Mouse (Mus musculus) embryonic facial prominence, embryonic 12.5 days (tissue): ENCODE measurements around the gene Nol8. TPM values are rescaled to one million over a fixed set of nuclear protein-coding genes. Genes with fewer than 3 reads are reported as not detected.

ENCODE experiments used
- ATAC-seq: fragments of 200-750 bp; cut with Nextera tagmentation; 2 replicates; pipeline ENCODE4 v1.8.0; 2017; ENCODE audit not compliant: insufficient number of reproducible peaks, insufficient read depth, low FRiP score, low TSS enrichment
- H3K27ac ChIP-seq: fragments of 300-500 bp; sonication (generic); 2 replicates; pipeline ENCODE4 v1.5.1; 2016; ENCODE audit warnings: mild to moderate bottlenecking
- H3K27me3 ChIP-seq: fragments of 300-500 bp; sonication (generic); 2 replicates; pipeline ENCODE4 v1.6.1; 2016; ENCODE audit warnings: mild to moderate bottlenecking, moderate library complexity
- H3K36me3 ChIP-seq: fragments of 300-500 bp; sonication (generic); 2 replicates; pipeline ENCODE4 v1.6.1; 2016; ENCODE audit warnings: mild to moderate bottlenecking
- H3K4me1 ChIP-seq: fragments of 300-500 bp; sonication (generic); 2 replicates; pipeline ENCODE4 v1.6.1; 2016
- H3K4me2 ChIP-seq: fragments of 300-500 bp; sonication (generic); replicated peaks from 2 replicates; pipeline ENCODE4 v1.6.1; 2016; ENCODE audit warnings: mild to moderate bottlenecking, moderate library complexity
- H3K4me3 ChIP-seq: fragments of 300-500 bp; sonication (generic); 2 replicates; pipeline ENCODE4 v1.5.1; 2016; ENCODE audit warnings: mild to moderate bottlenecking
- H3K9ac ChIP-seq: fragments of 300-500 bp; sonication (generic); 2 replicates; pipeline ENCODE4 v1.6.1; 2016; ENCODE audit warnings: mild to moderate bottlenecking, moderate library complexity
- H3K9me3 ChIP-seq: fragments of 300-500 bp; sonication (generic); 2 replicates; pipeline ENCODE4 v1.6.1; 2016; ENCODE audit warnings: mild to moderate bottlenecking, moderate library complexity
- WGBS: fragments of 180-500 bp; shearing (Covaris S2); methylation state at CpG from one replicate; pipeline ENCODE4 v1.1.7; 2016; 5-methylcytosine and 5-hydroxymethylcytosine counted together
- polyA plus RNA-seq: library from polyadenylated mRNA; unstranded; fragments of >200 nt; fragmentation: Nextera tagmentation; extraction: Ambion mirVana; gene quantifications from 2 replicates; pipeline ENCODE4 v1.2.1, GENCODE M21; 2016

Gene Nol8
- polyA plus RNA-seq, 1 experiment from 2014 or later = 22.8 TPM

DNA sequence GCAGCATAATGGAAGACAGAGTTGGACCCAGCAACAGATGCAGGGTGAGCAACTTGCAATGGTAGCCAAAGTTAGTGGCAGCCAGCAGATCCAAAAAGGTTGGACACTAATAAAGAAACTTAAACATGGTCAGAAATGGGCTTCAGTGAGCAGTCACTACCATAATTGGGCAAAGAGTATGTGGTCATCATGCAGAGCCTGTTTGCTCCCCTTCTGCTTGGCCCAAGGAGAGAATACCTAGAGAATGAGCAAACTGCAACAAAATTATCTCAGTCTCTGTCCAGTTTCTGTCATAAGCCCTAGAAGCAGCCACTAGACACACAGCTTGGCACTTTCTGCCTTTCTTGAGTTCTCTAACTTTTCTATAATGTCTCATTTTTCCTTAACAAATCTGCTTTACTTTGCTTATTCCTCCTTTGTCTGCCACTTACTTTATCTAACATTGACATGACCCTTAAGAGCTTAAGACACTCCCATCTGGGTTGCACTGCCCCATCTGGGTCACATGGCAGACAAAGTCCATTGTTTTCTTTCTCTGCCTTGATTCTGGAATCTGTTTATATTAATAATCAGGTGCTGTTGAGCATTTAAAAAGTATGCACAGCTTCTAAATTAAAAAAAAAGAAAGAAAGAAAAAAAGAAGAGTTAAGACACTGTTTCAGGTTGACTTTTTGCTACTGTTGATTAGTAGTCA, 9.1 kb upstream of the Nol8 start:
- H3K4me3 ChIP-seq = no peak overlapping the region
- no peak for ATAC-seq

DNA sequence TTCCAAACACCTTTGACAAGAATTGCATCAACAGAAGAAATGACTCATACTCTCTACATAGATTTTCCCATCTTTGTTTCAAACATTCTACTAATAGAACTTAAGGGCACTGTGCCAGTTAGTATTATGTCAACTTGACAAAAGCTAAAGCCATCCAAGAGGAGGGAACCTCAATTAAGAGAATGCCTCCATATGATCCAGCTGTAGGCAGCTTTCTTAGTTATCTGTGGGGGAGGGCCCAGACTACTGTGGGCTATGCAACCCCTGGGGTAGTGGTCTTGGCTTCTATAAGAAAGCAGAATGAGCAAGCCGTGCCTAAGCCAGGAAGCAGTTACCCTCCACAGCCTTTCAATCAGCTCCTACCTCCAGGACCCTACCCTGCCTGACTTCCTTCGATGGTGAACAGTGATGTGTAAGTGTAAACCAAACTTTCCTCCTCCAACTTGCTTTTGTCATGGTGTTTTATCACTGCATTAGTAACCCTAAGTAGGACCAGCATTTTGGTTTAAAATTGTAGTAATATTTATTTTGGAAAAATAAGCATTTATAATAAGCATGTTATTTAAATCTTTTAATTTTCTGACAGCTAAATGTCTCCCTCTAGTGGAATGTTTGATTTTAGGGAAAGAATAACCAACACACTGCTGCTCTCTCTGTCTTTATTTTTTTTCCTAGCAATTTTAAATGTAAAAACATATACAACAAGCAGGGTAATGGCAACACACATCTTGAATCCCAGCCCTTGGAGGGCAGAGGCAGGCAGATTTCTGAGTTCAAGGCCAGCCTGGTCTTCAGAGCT, 7.9 kb upstream of the Nol8 start:
- 71% methylated on average over 2 of the region's 2 CpGs for WGBS
- no peaks in the 10 kb centered on the region for H3K4me1 ChIP-seq
- H3K4me2 ChIP-seq = no peak overlapping the region
- no peak overlapping the region for H3K4me3 ChIP-seq
- H3K27ac ChIP-seq = no peak overlapping the region
- no peak overlapping the region for H3K9ac ChIP-seq
- no peak for ATAC-seq
- no peaks in the 10 kb centered on the region for H3K36me3 ChIP-seq
- no peaks in the 10 kb centered on the region for H3K9me3 ChIP-seq
- H3K27me3 ChIP-seq = no peaks in the 10 kb centered on the region

More for the DNA sequence above, 9.1 kb upstream of the Nol8 start:
- H3K4me1 ChIP-seq = no peaks in the 10 kb centered on the region
- H3K9ac ChIP-seq = no peak overlapping the region
- H3K27me3 ChIP-seq = no peaks in the 10 kb centered on the region
- H3K27ac ChIP-seq = no peak overlapping the region
- H3K36me3 ChIP-seq = no peaks in the 10 kb centered on the region
- no peak overlapping the region for H3K4me2 ChIP-seq
- no peaks in the 10 kb centered on the region for H3K9me3 ChIP-seq

DNA sequence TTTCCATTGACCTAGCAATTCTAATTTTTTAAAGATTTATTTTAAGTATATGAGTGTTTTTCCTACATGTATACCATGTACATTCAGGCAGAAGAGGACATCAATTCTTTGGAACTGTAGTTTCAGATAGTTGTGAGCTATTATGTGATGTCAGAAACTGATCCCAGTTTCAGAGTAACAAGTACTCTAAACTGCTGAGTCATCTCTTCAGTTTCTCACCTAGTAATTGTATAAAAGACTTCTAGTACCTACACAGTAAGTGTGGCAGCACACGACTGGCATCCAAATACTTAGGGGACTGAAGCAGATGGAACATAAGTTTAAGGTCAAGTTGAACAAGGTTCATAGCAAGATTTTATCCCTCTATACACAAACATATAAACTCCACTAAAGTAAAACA, 6.9 kb upstream of the Nol8 start:
- ATAC-seq = no peak
- 90% methylated on average over 1 of the region's 1 CpGs for WGBS
- no peak overlapping the region for H3K9ac ChIP-seq
- H3K4me3 ChIP-seq = no peak overlapping the region
- no peaks in the 10 kb centered on the region for H3K9me3 ChIP-seq
- no peaks in the 10 kb centered on the region for H3K36me3 ChIP-seq
- no peaks in the 10 kb centered on the region for H3K4me1 ChIP-seq
- no peak overlapping the region for H3K27ac ChIP-seq
- no peak overlapping the region for H3K4me2 ChIP-seq
- no peaks in the 10 kb centered on the region for H3K27me3 ChIP-seq

DNA sequence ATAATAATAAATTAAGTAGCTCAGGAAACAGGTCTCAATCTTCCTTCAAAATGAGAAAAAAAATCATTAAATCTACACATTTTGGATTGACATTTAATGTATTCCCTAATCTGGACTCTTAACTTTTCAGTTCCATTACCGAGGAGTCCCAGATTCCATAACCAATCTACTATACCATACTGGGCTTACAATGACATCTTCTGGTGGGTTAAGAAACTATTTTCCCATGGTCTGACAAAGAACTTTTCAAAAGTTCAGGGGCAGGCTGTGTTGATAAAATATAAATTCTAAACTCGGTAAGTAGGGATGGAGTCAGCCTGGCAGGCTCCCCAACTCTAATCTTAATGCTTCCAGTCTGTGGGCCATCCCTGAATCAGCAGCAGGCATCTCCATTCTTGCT, 1.7 kb upstream of the Nol8 start:
- Histone ChIP-seq H3K4me2 (peak overlapping the region; percentile 69; the same call in 1 of the 2 replicates), H3K9me3 (no peaks in the 10 kb centered on the region)

DNA sequence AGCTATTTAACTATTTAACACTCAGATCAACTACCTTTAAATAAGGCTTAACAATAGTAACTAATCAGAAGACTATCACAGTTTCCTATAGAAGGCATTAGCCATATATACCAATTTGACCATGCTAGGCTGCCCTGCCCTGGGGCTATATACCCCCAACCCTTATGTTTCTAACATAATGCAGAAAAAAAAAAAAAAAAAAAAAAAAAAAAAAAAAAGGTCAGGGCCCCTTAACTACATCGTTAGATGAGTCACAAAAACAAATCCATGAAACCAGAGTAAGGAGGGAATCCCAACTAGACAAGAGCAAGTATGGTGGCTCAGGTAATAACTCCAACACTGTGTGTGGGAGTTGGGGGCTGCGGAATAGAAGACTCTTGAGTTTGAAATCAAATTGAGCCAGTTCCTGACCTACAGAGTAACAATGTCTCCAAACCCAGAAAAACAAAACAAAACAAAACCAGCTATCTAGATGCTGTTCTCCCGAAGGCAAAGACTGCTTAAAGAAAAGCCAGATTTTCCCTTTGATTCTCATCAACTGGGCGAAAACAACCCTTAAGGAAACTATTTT, 1.0 kb upstream of the Nol8 start:
- Histone ChIP-seq H3K27me3 (no peaks in the 10 kb centered on the region), H3K4me1 (peaks cover 7% of the 10 kb centered on the region; the same call in 1 of the 2 replicates), H3K4me2 (peak overlapping the region; percentile 69), H3K9me3 (no peaks in the 10 kb centered on the region), H3K27ac (no peak overlapping the region), H3K9ac (peak overlapping the region; percentile 56), H3K4me3 (peak overlapping the region; percentile 81), H3K36me3 (peaks cover 2% of the 10 kb centered on the region; the same call in 1 of the 2 replicates)
- 2% methylated on average over 4 of the region's 4 CpGs for WGBS
- no peak for ATAC-seq

More for the DNA sequence above, 1.7 kb upstream of the Nol8 start:
- Histone ChIP-seq H3K27me3 (no peaks in the 10 kb centered on the region), H3K4me3 (no peak overlapping the region), H3K27ac (no peak overlapping the region), H3K36me3 (peaks cover under 1% of the 10 kb centered on the region; the same call in 1 of the 2 replicates), H3K4me1 (peaks cover 7% of the 10 kb centered on the region; the same call in 1 of the 2 replicates), H3K9ac (no peak overlapping the region)
- 41% methylated on average over 2 of the region's 2 CpGs for WGBS
- no peak for ATAC-seq

DNA sequence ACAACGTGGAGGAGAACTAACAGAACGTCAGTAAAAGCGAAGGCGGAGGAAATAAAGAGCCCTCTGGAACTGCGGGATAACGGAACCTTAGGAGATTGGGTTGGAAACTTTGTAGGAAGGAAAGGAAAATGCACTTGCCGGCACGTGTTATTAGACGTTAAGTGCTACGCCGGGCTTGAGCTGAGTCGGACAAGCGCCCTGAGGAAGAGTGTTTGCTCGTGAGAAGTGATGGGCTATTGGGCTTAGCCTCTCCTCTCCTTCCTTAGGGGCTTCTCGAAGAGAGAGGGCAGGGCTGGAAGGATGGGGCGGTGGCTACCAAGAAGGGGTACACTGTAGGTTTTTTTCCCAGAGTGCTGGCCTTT, 283 bp downstream of the Nol8 start:
- no peaks in the 10 kb centered on the region for H3K27me3 ChIP-seq
- peak overlapping the region; percentile 46; the same call in 1 of the 2 replicates for H3K27ac ChIP-seq
- peak; percentile 62 for ATAC-seq
- H3K4me3 ChIP-seq = peak overlapping the region; percentile 81
- peaks cover 7% of the 10 kb centered on the region; the same call in 1 of the 2 replicates for H3K4me1 ChIP-seq
- peak overlapping the region; percentile 72 for H3K4me2 ChIP-seq
- 0% methylated on average over 16 of the region's 16 CpGs for WGBS
- H3K9me3 ChIP-seq = no peaks in the 10 kb centered on the region
- peaks cover 2% of the 10 kb centered on the region; the same call in 1 of the 2 replicates for H3K36me3 ChIP-seq
- peak overlapping the region; percentile 61 for H3K9ac ChIP-seq

DNA sequence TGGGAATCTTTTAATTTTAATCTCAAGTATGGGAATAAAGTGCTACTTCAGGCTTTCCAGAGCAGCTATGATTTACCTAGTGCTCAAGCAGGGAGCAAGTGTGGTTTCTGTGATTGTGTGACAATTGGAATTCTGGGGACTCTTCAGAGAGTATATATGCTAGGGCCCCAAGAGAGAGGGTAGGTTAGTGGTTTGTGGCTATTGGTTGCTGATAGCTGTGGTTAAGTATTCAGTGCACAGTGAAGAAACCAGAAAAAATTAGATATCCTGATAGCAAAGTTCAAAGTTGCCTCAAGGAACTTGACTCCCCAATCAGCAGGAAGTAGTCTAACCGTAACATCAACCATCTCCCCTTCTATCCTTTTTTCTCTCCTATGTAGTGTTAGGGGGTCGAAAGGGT, 24.9 kb downstream of the Nol8 start:
- no peak overlapping the region for H3K27ac ChIP-seq
- peaks cover 31% of the 10 kb centered on the region for H3K36me3 ChIP-seq
- no peak for ATAC-seq
- no peak overlapping the region for H3K4me2 ChIP-seq
- WGBS = 84% methylated on average over 2 of the region's 2 CpGs
- no peak overlapping the region for H3K4me3 ChIP-seq
- H3K27me3 ChIP-seq = no peaks in the 10 kb centered on the region
- H3K9ac ChIP-seq = no peak overlapping the region
- no peaks in the 10 kb centered on the region for H3K9me3 ChIP-seq
- H3K4me1 ChIP-seq = peaks cover 3% of the 10 kb centered on the region

DNA sequence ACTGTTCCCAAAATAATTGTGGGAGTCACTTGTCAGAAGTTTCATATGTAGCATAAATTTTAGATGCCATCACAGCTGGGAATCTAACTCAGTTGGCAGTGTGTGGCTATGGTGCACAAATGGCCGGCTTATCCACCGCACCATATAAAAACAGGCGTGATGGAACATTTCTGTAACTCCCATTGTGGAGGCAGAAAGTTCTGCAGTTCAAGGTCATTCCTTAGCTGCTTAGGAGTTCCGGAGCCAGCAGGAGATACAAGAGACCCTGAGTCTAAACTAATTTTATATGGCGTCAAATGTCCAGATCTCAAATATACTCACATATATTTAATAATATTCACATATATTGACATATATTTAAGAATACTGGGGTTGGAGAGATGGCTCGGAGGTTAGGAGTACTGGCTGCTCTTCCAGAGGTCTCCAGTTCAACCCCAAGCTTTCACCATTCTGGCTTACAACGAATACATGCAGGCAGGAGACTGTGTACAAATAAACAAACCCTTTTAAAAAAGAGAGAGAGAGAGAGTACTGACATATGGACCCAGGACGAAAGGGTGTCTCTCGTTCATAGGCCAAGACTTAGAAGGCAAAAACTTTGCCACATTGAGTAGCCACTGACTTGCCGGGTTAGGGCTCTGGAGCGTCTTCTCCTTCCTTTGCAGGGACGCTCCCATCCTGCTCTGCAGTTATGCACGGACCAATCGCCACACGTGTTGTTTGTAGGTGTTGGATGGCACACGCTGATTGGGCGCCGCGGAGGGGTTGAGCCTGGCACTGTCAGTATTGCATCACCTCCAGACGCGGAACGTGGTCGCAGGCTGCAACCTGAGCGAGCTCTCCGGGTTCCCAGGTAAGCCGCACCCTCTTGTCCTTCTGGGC, 28.7 kb downstream of the Nol8 start, which contains the start of gene Iars:
Iars (plus strand) TSS at position 750 of the 882 bp plus-strand sequence.
- H3K27ac ChIP-seq = 0 out of 2 replicates have a peak within 1 kb of the TSS, but pooled peaks have one; percentile 60
- H3K4me2 ChIP-seq = peak within 1 kb of the TSS; percentile 94
- ATAC-seq = peak; percentile 100
- no peaks in the 10 kb centered on the region for H3K9me3 ChIP-seq
- no peaks in the 10 kb centered on the region for H3K27me3 ChIP-seq
- H3K36me3 ChIP-seq = peaks cover 17% of the 10 kb centered on the region
- peak within 1 kb of the TSS; percentile 86 for H3K4me3 ChIP-seq
- peaks cover 12% of the 10 kb centered on the region for H3K4me1 ChIP-seq
- 6% methylated on average over 26 of the region's 26 CpGs for WGBS
- H3K9ac ChIP-seq = peak within 1 kb of the TSS; percentile 75

DNA sequence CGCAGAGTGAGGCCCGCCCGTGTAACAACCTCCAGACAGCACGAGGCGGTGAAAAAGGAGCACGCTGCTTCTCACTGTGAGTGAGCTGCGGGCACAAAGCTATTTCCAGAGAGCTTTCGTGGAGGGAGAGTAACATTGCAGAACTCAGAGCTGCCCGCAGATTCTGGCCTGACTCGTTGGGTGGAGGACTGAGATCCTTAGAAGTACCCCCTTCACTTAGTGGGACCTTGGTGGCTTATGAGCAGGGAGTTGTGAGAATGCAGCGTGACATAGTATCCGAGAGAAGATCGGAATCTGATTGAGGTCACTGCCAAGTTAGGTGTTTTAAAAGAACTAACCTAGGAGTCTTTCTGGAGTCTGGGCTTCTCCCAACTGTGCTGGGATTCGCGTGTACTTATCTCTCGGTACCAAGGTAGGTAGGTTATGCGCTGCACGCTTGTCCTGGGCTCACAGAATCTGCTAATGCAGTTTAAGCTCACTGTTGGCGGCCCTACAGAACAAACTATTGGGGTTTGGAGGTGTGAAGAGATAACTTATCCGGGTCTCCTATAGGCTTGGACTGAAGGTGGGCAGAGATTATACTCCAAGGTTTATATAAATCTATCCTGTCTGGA, 29.5 kb downstream of the Nol8 start:
- H3K36me3 ChIP-seq = peaks cover 13% of the 10 kb centered on the region
- no peaks in the 10 kb centered on the region for H3K27me3 ChIP-seq
- no peak for ATAC-seq
- H3K4me3 ChIP-seq = peak overlapping the region; percentile 86
- H3K9ac ChIP-seq = peak overlapping the region; percentile 75
- H3K27ac ChIP-seq = 0 out of 2 replicates have a peak overlapping the region, but pooled peaks have one; percentile 60
- peaks cover 12% of the 10 kb centered on the region for H3K4me1 ChIP-seq
- H3K9me3 ChIP-seq = no peaks in the 10 kb centered on the region
- 1% methylated on average over 20 of the region's 20 CpGs for WGBS
- H3K4me2 ChIP-seq = peak overlapping the region; percentile 94

DNA sequence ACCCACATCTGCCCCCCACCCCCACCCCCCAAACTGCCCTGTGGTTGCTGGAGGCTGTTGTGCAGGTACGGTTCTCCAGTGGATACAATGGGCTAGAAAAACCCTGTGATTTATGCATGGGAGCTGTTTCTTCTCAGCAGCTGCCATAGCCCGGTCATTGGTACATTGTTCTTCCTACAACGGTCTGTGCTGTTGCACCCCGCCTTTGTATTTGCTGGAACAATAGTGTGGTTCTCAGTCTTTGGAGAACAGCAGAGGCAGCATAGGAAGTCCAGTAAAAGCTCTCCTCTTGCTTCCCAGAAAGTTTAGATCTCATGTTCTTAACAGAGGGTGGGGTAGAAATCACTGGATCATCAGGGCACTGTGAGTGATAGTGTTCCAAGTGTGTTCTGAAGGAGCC, 31.4 kb downstream of the Nol8 start:
- Histone ChIP-seq H3K4me1 (peaks cover 12% of the 10 kb centered on the region), H3K4me2 (no peak overlapping the region), H3K4me3 (no peak overlapping the region), H3K27me3 (no peaks in the 10 kb centered on the region), H3K9ac (no peak overlapping the region), H3K36me3 (peaks cover 20% of the 10 kb centered on the region), H3K27ac (no peak overlapping the region), H3K9me3 (no peaks in the 10 kb centered on the region)
- no peak for ATAC-seq
- 85% methylated on average over 4 of the region's 4 CpGs for WGBS

DNA sequence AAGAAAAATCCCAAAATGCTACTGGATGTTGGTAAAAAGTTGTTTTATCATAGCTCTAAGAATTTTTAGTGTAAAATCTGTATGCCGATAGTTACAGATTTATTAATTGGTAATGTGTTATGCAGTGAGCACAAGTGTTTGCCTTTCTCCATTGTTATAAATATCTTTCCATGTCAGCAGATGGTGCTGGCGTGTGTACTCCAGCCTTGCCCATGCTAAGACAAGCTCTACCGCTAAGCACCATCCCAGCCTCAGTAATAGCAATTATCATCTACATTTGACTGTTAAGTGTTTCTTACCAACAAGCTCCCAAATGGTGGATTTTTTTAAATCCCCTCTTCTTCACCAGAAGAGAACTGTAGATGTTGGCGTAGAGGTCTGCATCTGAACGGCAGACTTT, 38.2 kb downstream of the Nol8 start:
- no peaks in the 10 kb centered on the region for H3K9me3 ChIP-seq
- H3K36me3 ChIP-seq = peaks cover 46% of the 10 kb centered on the region
- H3K4me1 ChIP-seq = no peaks in the 10 kb centered on the region
- H3K27me3 ChIP-seq = no peaks in the 10 kb centered on the region
- no peak for ATAC-seq
- no peak overlapping the region for H3K4me2 ChIP-seq
- H3K9ac ChIP-seq = no peak overlapping the region
- no peak overlapping the region for H3K4me3 ChIP-seq
- no peak overlapping the region for H3K27ac ChIP-seq
- WGBS = 96% methylated on average over 5 of the region's 5 CpGs
